Mouse (Mus musculus) E14TG2a.4 (cell line): Measurements from ENCODE around the gene Mphosph10.
A peak's percentile ranks its signal among the peaks of the same experiment; 100 is the strongest.

Source experiments
- H3K27me3 ChIP-seq: 2 replicates; pipeline ENCODE4 v1.6.1; 2014; ENCODE audit warnings: low read length, control low read depth; ENCODE audit not compliant: insufficient read depth
- H3K36me3 ChIP-seq: 2 replicates; pipeline ENCODE4 v1.6.1; 2014; ENCODE audit warnings: low read length, control low read depth; ENCODE audit not compliant: insufficient read depth
- H3K4me1 ChIP-seq: replicated peaks from 2 replicates; pipeline ENCODE4 v1.6.1; 2014; ENCODE audit warnings: low read depth, low read length, control low read depth
- H3K4me3 ChIP-seq: replicated peaks from 2 replicates; pipeline ENCODE4 v1.5.1; 2014; ENCODE audit warnings: mild to moderate bottlenecking, low read length
- H3K9me3 ChIP-seq: 2 replicates; pipeline ENCODE4 v1.6.1; 2014; ENCODE audit warnings: low read length, control low read depth
- CTCF ChIP-seq: conservative IDR thresholded peaks from 2 replicates; pipeline ENCODE4 v1.5.1; 2014; ENCODE audit warnings: low read length
- NANOG ChIP-seq: IDR thresholded peaks from 2 replicates; pipeline ENCODE4 v1.6.1; 2014; ENCODE audit warnings: borderline replicate concordance, low read length, mixed read lengths
- POU5F1 ChIP-seq: IDR thresholded peaks from 2 replicates; pipeline ENCODE4 v1.6.1; 2014; ENCODE audit warnings: low read length, borderline replicate concordance

Mphosph10 gene

DNA sequence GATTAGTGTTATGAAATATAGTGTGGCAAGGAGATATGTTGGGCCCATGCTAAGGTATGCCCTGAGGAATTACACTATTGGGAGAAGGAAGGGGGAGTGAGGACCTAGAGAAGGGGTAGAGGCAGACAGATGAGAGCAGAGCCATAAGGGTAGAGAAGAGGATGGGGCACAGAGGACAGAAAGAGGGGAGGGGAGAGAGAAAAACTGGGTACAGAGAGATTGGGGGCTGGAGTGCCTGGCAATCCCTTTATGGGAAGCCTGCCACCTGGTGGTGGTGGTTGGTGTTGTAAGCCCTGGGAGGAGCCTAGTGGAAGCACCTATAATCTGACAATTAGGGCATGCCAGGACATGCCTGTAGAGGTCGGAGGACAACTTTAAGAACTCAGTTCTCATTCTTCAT lies 65.2 kb downstream of the Mphosph10 start:
- TF ChIP-seq CTCF (peak; percentile 58), POU5F1 (no peak), NANOG (no peak)
- Histone ChIP-seq H3K4me1 (peaks cover 6% of the 10 kb centered on the region), H3K4me3 (no peak overlapping the region), H3K27me3 (no peaks in the 10 kb centered on the region), H3K9me3 (0 out of 2 replicates have a peak, but pooled peaks cover 2% of the 10 kb centered on the region), H3K36me3 (peaks cover 6% of the 10 kb centered on the region)
